Mouse (Mus musculus): ENCODE data around the gene Col28a1. TPM values are rescaled to one million over a fixed set of nuclear protein-coding genes. Genes with fewer than 3 reads are reported as not detected.
A peak's percentile ranks its signal among the peaks of the same experiment; 100 is the strongest.

Gene Col28a1
- polyA plus RNA-seq, 1 experiment: not detected

DNA sequence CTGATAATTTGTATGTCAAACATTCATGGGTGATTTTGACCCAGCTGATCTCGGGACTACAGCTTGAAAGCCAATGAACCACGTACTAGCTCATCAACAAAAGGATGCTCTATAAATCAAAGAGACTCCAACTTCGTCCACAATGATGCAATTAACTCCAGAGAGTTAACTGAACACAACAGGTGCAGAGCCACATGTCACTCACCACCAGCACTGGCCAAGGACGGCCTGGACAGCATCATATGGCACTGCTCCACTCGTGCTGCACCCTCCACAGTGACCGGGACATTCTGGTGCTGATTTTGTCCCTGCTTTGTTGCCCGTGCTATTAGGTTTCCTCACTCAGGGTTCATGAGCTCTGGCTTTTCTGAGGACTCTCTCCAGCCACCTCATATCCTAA, 107.6 kb downstream of the Col28a1 start:
- H3K36me3 ChIP-seq (replicated peaks; ENCODE audit: low read length): no peaks in the 10 kb centered on the region

DNA sequence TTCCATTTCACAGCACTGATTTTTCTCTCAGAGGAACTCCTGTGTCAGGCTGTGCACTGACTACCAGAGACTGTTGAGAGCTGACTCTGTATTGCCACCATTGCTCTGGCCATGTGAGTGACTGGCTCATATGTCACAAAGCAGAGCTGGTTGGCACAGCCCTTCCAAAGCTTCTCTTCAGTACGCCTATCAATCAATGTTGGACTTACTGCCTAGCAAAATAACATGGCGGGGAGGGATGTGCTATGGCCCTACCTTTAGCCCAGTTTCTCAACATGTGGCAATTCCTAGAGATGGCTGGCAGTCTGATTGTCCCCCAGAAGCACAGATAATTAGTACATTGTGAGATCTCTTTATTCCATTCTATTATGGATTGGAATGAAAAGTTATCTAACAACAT, 109.2 kb downstream of the Col28a1 start:
- Histone ChIP-seq H3K9me3 (no peaks in the 10 kb centered on the region), H3K36me3 (replicated peaks; ENCODE audit: low read length) (no peaks in the 10 kb centered on the region), H3K4me1 (no peaks in the 10 kb centered on the region), H3K27me3 (replicated peaks) (no peaks in the 10 kb centered on the region), H3K4me3 (replicated peaks) (no peak overlapping the region)
- TF ChIP-seq FLI1 (IDR thresholded peaks at IDR 0.05; ENCODE audit: low read length): no peak
- no peak for TF ChIP-seq GATA1 (IDR thresholded peaks at IDR 0.05; ENCODE audit: borderline replicate concordance, low read length)

More for the DNA sequence above, 107.6 kb downstream of the Col28a1 start:
- H3K4me1 ChIP-seq: no peaks in the 10 kb centered on the region
- no peak for TF ChIP-seq FLI1 (IDR thresholded peaks at IDR 0.05; ENCODE audit: low read length)
- no peak for TF ChIP-seq GATA1 (IDR thresholded peaks at IDR 0.05; ENCODE audit: borderline replicate concordance, low read length)
- peak overlapping the region; percentile 46 for H3K4me3 ChIP-seq (replicated peaks)
- no peaks in the 10 kb centered on the region for H3K9me3 ChIP-seq
- H3K27me3 ChIP-seq (replicated peaks): no peaks in the 10 kb centered on the region

GRCm38 (mm10) chr6:8077572-8078146, 114.8 kb downstream of the Col28a1 start:
- no peak for TF ChIP-seq GATA1 (IDR thresholded peaks at IDR 0.05; ENCODE audit: borderline replicate concordance, low read length)
- TF ChIP-seq FLI1 (IDR thresholded peaks at IDR 0.05; ENCODE audit: low read length): no peak
- H3K36me3 ChIP-seq (replicated peaks; ENCODE audit: low read length): no peaks in the 10 kb centered on the region
- H3K4me3 ChIP-seq (replicated peaks): no peak overlapping the region
- H3K4me1 ChIP-seq: no peaks in the 10 kb centered on the region
- H3K27me3 ChIP-seq (replicated peaks): no peaks in the 10 kb centered on the region
- H3K9me3 ChIP-seq: no peaks in the 10 kb centered on the region

DNA sequence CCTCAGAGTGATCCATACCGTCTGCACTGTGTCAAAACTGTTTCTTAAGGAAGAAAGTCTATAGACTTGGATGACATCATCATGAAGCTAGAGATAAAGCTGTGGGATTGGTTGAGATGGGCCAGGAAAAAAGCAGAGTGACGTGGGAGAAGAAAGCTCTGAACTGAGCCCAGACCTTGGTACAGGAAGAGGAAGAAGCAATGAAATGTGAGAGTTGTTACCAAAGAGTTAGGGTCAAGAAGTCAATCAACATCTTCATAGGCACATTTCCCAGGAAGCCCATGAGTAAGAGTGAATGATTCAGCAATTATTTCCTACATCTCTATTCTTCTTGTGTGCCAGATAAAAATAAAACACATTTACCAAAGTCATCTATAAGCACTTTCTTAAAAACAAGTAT, 117.5 kb downstream of the Col28a1 start:
- no peaks in the 10 kb centered on the region for H3K27me3 ChIP-seq (replicated peaks)
- no peaks in the 10 kb centered on the region for H3K4me1 ChIP-seq
- no peaks in the 10 kb centered on the region for H3K36me3 ChIP-seq (replicated peaks; ENCODE audit: low read length)
- H3K9me3 ChIP-seq: no peaks in the 10 kb centered on the region
- no peak overlapping the region for H3K4me3 ChIP-seq (replicated peaks)
- TF ChIP-seq FLI1 (IDR thresholded peaks at IDR 0.05; ENCODE audit: low read length): no peak
- no peak for TF ChIP-seq GATA1 (IDR thresholded peaks at IDR 0.05; ENCODE audit: borderline replicate concordance, low read length)

DNA sequence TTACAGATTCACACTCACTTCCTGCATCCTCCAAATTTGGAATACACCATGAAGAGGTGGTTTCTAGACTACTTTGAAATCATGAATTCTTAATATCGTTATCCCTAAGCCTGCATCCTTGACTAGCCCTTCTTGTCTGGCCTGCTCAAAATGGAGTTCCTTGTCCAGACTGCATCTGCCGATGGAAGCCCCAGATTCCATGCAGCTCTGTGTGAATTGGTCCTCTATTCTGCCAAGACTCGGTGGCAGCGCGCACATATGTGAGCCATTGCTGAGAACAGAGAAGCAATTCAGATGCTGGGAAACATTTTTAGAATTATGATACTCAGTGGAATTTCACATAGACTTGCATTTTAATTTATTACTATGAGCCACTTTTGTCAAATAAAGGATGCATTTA, 123.4 kb downstream of the Col28a1 start:
- H3K4me1 ChIP-seq: peaks cover 26% of the 10 kb centered on the region
- no peak for TF ChIP-seq FLI1 (IDR thresholded peaks at IDR 0.05; ENCODE audit: low read length)
- no peak for TF ChIP-seq GATA1 (IDR thresholded peaks at IDR 0.05; ENCODE audit: borderline replicate concordance, low read length)
- no peaks in the 10 kb centered on the region for H3K27me3 ChIP-seq (replicated peaks)
- no peak overlapping the region for H3K4me3 ChIP-seq (replicated peaks)
- no peaks in the 10 kb centered on the region for H3K9me3 ChIP-seq
- H3K36me3 ChIP-seq (replicated peaks; ENCODE audit: low read length): no peaks in the 10 kb centered on the region

DNA sequence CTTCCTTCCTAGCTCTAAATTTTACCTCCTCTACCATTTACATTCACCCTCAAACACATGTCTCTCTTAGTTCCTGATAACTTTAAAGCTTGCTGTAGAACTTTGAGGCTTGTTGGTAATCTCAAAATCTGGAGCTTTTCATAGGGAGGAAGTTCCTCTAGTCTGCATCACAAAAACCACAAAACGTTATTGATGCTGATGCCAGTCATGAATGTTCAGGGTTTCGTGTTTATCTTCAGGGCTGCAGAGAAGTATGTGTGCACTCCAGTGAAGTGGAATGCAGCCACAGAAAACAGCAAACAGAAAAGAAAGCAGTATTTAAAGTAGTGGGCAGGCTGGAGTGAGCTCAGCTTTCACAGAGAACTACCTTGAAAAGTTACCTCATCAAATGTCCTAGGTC, 124.0 kb downstream of the Col28a1 start:
- Histone ChIP-seq H3K9me3 (no peaks in the 10 kb centered on the region), H3K36me3 (replicated peaks; ENCODE audit: low read length) (no peaks in the 10 kb centered on the region), H3K4me1 (peaks cover 26% of the 10 kb centered on the region), H3K4me3 (replicated peaks) (no peak overlapping the region), H3K27me3 (replicated peaks) (no peaks in the 10 kb centered on the region)
- TF ChIP-seq GATA1 (IDR thresholded peaks at IDR 0.05; ENCODE audit: borderline replicate concordance, low read length) (no peak), FLI1 (IDR thresholded peaks at IDR 0.05; ENCODE audit: low read length) (no peak)

DNA sequence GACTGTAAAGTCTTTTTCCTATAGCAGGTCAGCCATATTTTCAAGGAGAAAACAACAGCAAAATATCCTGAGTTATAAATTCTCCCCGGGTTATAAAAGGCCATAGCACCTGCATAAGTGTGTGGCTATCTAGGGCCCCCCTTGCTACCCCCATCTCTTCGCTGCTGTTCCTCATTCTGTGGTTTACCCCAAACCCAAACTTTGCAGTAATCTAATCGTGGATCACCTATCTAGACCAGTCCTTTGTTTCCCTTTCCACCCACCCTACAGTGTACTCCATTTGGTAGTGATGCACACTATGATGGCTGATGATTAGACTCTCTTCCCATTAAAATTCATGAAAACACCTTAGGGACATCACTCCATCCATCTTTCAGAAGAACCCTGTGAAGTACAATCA, 125.3 kb downstream of the Col28a1 start:
- TF ChIP-seq FLI1 (IDR thresholded peaks at IDR 0.05; ENCODE audit: low read length) (no peak), GATA1 (IDR thresholded peaks at IDR 0.05; ENCODE audit: borderline replicate concordance, low read length) (no peak)
- peaks cover 32% of the 10 kb centered on the region for H3K4me1 ChIP-seq
- no peaks in the 10 kb centered on the region for H3K27me3 ChIP-seq (replicated peaks)
- no peak overlapping the region for H3K4me3 ChIP-seq (replicated peaks)
- H3K36me3 ChIP-seq (replicated peaks; ENCODE audit: low read length): no peaks in the 10 kb centered on the region
- H3K9me3 ChIP-seq: no peaks in the 10 kb centered on the region

GRCm38 (mm10) chr6:8066208-8066607, 126.2 kb downstream of the Col28a1 start:
- H3K27me3 ChIP-seq (replicated peaks): no peaks in the 10 kb centered on the region
- no peak overlapping the region for H3K4me3 ChIP-seq (replicated peaks)
- H3K9me3 ChIP-seq: no peaks in the 10 kb centered on the region
- TF ChIP-seq FLI1 (IDR thresholded peaks at IDR 0.05; ENCODE audit: low read length) (no peak), GATA1 (IDR thresholded peaks at IDR 0.05; ENCODE audit: borderline replicate concordance, low read length) (no peak)
- H3K4me1 ChIP-seq: peaks cover 32% of the 10 kb centered on the region
- H3K36me3 ChIP-seq (replicated peaks; ENCODE audit: low read length): no peaks in the 10 kb centered on the region

DNA sequence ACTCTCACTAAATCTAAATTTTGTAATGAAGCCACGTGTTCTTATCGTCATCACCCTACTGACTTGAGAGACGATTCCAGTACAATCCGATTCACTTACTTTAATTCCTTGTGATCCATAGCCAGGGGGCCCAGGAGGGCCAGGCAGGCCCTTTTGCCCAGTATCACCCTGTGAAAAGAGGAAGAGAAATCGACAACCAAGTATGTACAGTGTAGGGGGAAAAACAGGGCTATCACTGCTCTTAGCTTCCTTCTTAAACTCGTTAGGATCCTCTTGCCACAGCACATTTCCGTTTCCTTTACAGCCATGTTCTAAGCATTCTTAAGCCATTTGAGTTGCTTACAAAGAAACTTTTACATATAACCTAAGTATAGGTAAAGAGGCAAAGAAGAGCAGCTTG, 133.2 kb downstream of the Col28a1 start:
- Histone ChIP-seq H3K4me1 (peaks cover 6% of the 10 kb centered on the region; the same call in 1 of the 2 replicates), H3K36me3 (replicated peaks; ENCODE audit: low read length) (no peaks in the 10 kb centered on the region), H3K9me3 (no peaks in the 10 kb centered on the region), H3K4me3 (replicated peaks) (no peak overlapping the region), H3K27me3 (replicated peaks) (no peaks in the 10 kb centered on the region)
- TF ChIP-seq GATA1 (IDR thresholded peaks at IDR 0.05; ENCODE audit: borderline replicate concordance, low read length): no peak
- no peak for TF ChIP-seq FLI1 (IDR thresholded peaks at IDR 0.05; ENCODE audit: low read length)

DNA sequence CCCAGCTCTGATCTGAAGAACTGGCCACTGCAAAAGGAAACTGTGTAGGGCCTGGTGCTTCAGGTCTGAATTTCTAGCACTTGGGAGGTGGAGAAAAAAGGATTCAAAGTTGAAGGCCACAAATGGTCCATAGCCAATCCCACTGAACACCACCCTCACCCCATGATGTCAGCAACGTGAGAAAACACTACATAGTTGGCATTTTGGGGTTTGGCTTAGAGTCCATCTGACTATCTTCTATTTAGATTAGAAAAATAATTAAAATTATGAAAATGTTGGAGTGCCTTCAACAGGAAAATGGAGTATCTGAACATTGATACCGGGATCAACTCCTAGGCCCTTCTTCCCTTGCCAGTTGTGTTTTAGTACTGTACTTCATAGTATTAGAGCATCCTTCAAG, 144.2 kb downstream of the Col28a1 start:
- 0 out of 2 replicates have a peak, but pooled peaks cover 4% of the 10 kb centered on the region for H3K4me1 ChIP-seq
- H3K9me3 ChIP-seq: no peaks in the 10 kb centered on the region
- H3K36me3 ChIP-seq (replicated peaks; ENCODE audit: low read length): no peaks in the 10 kb centered on the region
- H3K27me3 ChIP-seq (replicated peaks): no peaks in the 10 kb centered on the region
- TF ChIP-seq GATA1 (IDR thresholded peaks at IDR 0.05; ENCODE audit: borderline replicate concordance, low read length): no peak
- TF ChIP-seq FLI1 (IDR thresholded peaks at IDR 0.05; ENCODE audit: low read length): no peak
- H3K4me3 ChIP-seq (replicated peaks): no peak overlapping the region

GRCm38 (mm10) chr6:8046446-8046845, 146.0 kb downstream of the Col28a1 start:
- Histone ChIP-seq H3K4me1 (0 out of 2 replicates have a peak, but pooled peaks cover 4% of the 10 kb centered on the region), H3K36me3 (replicated peaks; ENCODE audit: low read length) (no peaks in the 10 kb centered on the region), H3K27me3 (replicated peaks) (no peaks in the 10 kb centered on the region), H3K4me3 (replicated peaks) (no peak overlapping the region), H3K9me3 (no peaks in the 10 kb centered on the region)
- no peak for TF ChIP-seq GATA1 (IDR thresholded peaks at IDR 0.05; ENCODE audit: borderline replicate concordance, low read length)
- no peak for TF ChIP-seq FLI1 (IDR thresholded peaks at IDR 0.05; ENCODE audit: low read length)

Measured in megakaryocyte, embryonic 14.5 days (primary cell).